ENCODE assay signal across 15 mouse cellular contexts in the genomic region with DNA sequence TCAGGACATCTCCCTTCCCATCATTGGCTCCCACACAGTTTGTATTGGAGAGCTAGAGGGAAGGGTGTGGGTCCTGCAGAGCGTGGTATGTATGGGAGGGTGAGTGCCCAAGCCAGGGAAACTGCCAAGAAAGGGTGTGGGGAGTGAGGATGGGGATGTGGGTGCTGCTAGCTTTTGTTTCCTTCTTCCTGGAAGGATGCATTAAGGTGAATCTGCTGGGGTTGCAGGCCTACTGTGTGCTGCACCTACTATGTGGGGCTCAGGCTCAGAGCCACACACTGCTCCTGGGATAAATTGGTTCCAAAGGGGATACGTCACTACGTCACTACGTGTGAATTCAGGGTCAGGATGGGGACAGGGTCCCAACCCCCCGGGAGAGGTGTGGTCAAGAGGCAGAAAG.
"Had no signal": no experiment of that assay in that cellular context is flagged by ENCODE, and none has a peak within 500 bp of the region (broad histone marks: within the 10 kb centered on the region; RNA-seq: fewer than 3 reads in every experiment).

No protein-coding gene starts in this region.

- H3K27me3 ChIP-seq: stomach, embryonic 15.5 days had no signal

- H3K27ac ChIP-seq: neural tube, embryonic 15.5 days; stomach, embryonic 15.5 days; stomach, postnatal 0 days had no signal

- H3K4me1 ChIP-seq: stomach, embryonic 15.5 days had no signal

- H3K9me3 ChIP-seq: neural tube, embryonic 15.5 days; stomach, embryonic 15.5 days had no signal

- H3K4me3 ChIP-seq: neural tube, embryonic 15.5 days; stomach, embryonic 15.5 days had no signal

- H3K9ac ChIP-seq: neural tube, embryonic 15.5 days; stomach, embryonic 15.5 days had no signal

- H3K36me3 ChIP-seq: neural tube, embryonic 15.5 days; stomach, embryonic 15.5 days had no signal

- H3K4me2 ChIP-seq: neural tube, embryonic 15.5 days; stomach, embryonic 15.5 days had no signal

- DNase-seq: retina, postnatal 1 day; right cerebral cortex, adult 18-20 months; right cerebral cortex, postnatal 14 days; right cerebral cortex, postnatal 25 days; right cerebral cortex, postnatal 4 days; spleen, adult 18-20 months; thymus, adult 18-20 months; thymus, adult 2 months; thymus, postnatal 14 days; thymus, postnatal 25 days; thymus, postnatal 36 days; thymus, postnatal 4 days had no signal
